Mouse (Mus musculus): Measurements from ENCODE around the gene Mpp3.

DNA sequence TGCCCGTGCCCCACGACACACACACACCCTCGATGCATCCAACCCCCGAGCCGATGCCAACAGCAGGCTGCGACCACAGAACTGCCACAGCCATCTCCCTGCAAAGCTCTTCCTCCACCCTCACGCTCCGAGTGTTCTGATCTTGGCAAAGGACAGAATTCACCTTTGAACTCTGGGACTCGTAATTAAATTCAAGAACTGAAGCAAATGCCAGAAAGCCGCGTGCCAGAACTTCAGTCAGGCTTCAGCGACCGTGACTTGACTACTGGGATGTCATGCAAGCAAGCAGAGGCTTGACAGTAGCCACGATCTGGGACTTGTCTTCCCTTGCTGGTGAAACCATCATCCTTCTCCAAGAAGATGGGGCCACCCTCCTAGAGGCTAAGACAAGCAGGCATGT lies 45.5 kb upstream of the Mpp3 start:
- no peak for TF ChIP-seq GATA1 (IDR thresholded peaks at IDR 0.05; ENCODE audit: borderline replicate concordance, low read length)
- no peak for TF ChIP-seq FLI1 (IDR thresholded peaks at IDR 0.05; ENCODE audit: low read length)

Measured in megakaryocyte, embryonic 14.5 days (primary cell).